Mouse (Mus musculus) heart, embryonic 13.5 days (tissue): ENCODE data around the gene Nrcam. TPM values are rescaled to one million over a fixed set of nuclear protein-coding genes. Genes with fewer than 3 reads are reported as not detected.

Source experiments
- ATAC-seq: fragments of 200-750 bp; cut with Nextera tagmentation; 2 replicates; pipeline ENCODE4 v1.8.0; 2017; ENCODE audit warnings: moderate TSS enrichment; ENCODE audit not compliant: insufficient number of reproducible peaks, low FRiP score, low TSS enrichment; ENCODE audit errors: extremely low read depth
- H3K27ac ChIP-seq: fragments of 300-500 bp; sonication (generic); replicated peaks from 2 replicates; pipeline ENCODE4 v1.5.1; 2015; ENCODE audit warnings: moderate library complexity, mild to moderate bottlenecking, inconsistent platforms
- H3K27me3 ChIP-seq: fragments of 300-500 bp; sonication (generic); replicated peaks from 2 replicates; pipeline ENCODE4 v1.6.1; 2015; ENCODE audit warnings: mild to moderate bottlenecking, inconsistent platforms
- H3K36me3 ChIP-seq: fragments of 300-500 bp; sonication (generic); 2 replicates; pipeline ENCODE4 v1.6.1; 2015; ENCODE audit warnings: mild to moderate bottlenecking, inconsistent platforms
- H3K4me1 ChIP-seq: fragments of 300-500 bp; sonication (generic); 2 replicates; pipeline ENCODE4 v1.6.1; 2015; ENCODE audit warnings: inconsistent platforms
- H3K4me2 ChIP-seq: fragments of 300-500 bp; sonication (generic); 2 replicates; pipeline ENCODE4 v1.6.1; 2015; ENCODE audit warnings: inconsistent platforms, mild to moderate bottlenecking, moderate library complexity
- H3K4me3 ChIP-seq: fragments of 300-500 bp; sonication (generic); 2 replicates; pipeline ENCODE4 v1.5.1; 2015; ENCODE audit warnings: moderate library complexity, mild to moderate bottlenecking, inconsistent platforms
- H3K9ac ChIP-seq: fragments of 300-500 bp; sonication (generic); 2 replicates; pipeline ENCODE4 v1.6.1; 2015; ENCODE audit warnings: inconsistent platforms, mild to moderate bottlenecking, moderate library complexity
- H3K9me3 ChIP-seq: fragments of 300-500 bp; sonication (generic); 2 replicates; pipeline ENCODE4 v1.6.1; 2016; ENCODE audit warnings: inconsistent platforms
- WGBS: fragments of 180-500 bp; shearing (Covaris S2); methylation state at CpG from one replicate; pipeline ENCODE4 v1.1.7; 2015; ENCODE audit warnings: mixed read lengths; 5-methylcytosine and 5-hydroxymethylcytosine counted together
- polyA plus RNA-seq: library from polyadenylated mRNA; unstranded; fragments of >200 nt; fragmentation: Nextera tagmentation; extraction: Ambion mirVana; gene quantifications from 2 replicates; pipeline ENCODE4 v1.2.1, GENCODE M21; 2015

The Nrcam gene
- polyA plus RNA-seq, 1 experiment from 2014 or later, result 1.1 TPM

GRCm38 (mm10) chr12:44327452-44327851 lies 1.2 kb upstream of the Nrcam start:
- peaks cover 41% of the 10 kb centered on the region for H3K27me3 ChIP-seq
- no peak overlapping the region for H3K4me2 ChIP-seq
- no peaks in the 10 kb centered on the region for H3K36me3 ChIP-seq
- no peak overlapping the region for H3K27ac ChIP-seq
- 37% methylated on average over 6 of the region's 6 CpGs for WGBS
- no peak overlapping the region for H3K9ac ChIP-seq
- no peaks in the 10 kb centered on the region for H3K9me3 ChIP-seq
- no peak overlapping the region for H3K4me3 ChIP-seq
- H3K4me1 ChIP-seq, result peaks cover 13% of the 10 kb centered on the region
- ATAC-seq, result no peak

- H3K4me1 ChIP-seq, result peaks cover 13% of the 10 kb centered on the region
- peak overlapping the region; percentile 72 for H3K4me3 ChIP-seq
- H3K9ac ChIP-seq, result peak overlapping the region; percentile 80
- ATAC-seq, result peak; percentile 39; the same call in 1 of the 2 replicates
- no peaks in the 10 kb centered on the region for H3K9me3 ChIP-seq
- H3K27me3 ChIP-seq, result peaks cover 41% of the 10 kb centered on the region
- H3K36me3 ChIP-seq, result no peaks in the 10 kb centered on the region
- H3K27ac ChIP-seq, result no peak overlapping the region
- peak overlapping the region; percentile 100 for H3K4me2 ChIP-seq
- under 1% methylated on average over 61 of the region's 61 CpGs for WGBS
Measured at GRCm38 (mm10) chr12:44329316-44330215, 881 bp downstream of the Nrcam start.

GRCm38 (mm10) chr12:44330216-44330719 lies 1.6 kb downstream of the Nrcam start:
- H3K27me3 ChIP-seq, result peaks cover 41% of the 10 kb centered on the region
- no peak for ATAC-seq
- H3K4me2 ChIP-seq, result peak overlapping the region; percentile 100
- H3K4me1 ChIP-seq, result peaks cover 13% of the 10 kb centered on the region
- H3K36me3 ChIP-seq, result no peaks in the 10 kb centered on the region
- H3K27ac ChIP-seq, result no peak overlapping the region
- peak overlapping the region; percentile 80; the same call in 1 of the 2 replicates for H3K9ac ChIP-seq
- no peaks in the 10 kb centered on the region for H3K9me3 ChIP-seq
- 3% methylated on average over 9 of the region's 9 CpGs for WGBS
- H3K4me3 ChIP-seq, result peak overlapping the region; percentile 72

- no peaks in the 10 kb centered on the region for H3K36me3 ChIP-seq
- H3K4me2 ChIP-seq, result no peak overlapping the region
- WGBS, result 85% methylated on average over 2 of the region's 2 CpGs
- no peaks in the 10 kb centered on the region for H3K9me3 ChIP-seq
- H3K4me3 ChIP-seq, result no peak overlapping the region
- peaks cover 2% of the 10 kb centered on the region for H3K27me3 ChIP-seq
- H3K9ac ChIP-seq, result no peak overlapping the region
- H3K4me1 ChIP-seq, result no peaks in the 10 kb centered on the region
- ATAC-seq, result no peak
- no peak overlapping the region for H3K27ac ChIP-seq
Measured at GRCm38 (mm10) chr12:44337136-44337640, 8.5 kb downstream of the Nrcam start.

- no peak overlapping the region for H3K9ac ChIP-seq
- no peak for ATAC-seq
- 61% methylated on average over 8 of the region's 8 CpGs for WGBS
- no peaks in the 10 kb centered on the region for H3K9me3 ChIP-seq
- H3K4me1 ChIP-seq, result no peaks in the 10 kb centered on the region
- H3K4me3 ChIP-seq, result no peak overlapping the region
- no peak overlapping the region for H3K27ac ChIP-seq
- no peaks in the 10 kb centered on the region for H3K27me3 ChIP-seq
- H3K36me3 ChIP-seq, result no peaks in the 10 kb centered on the region
- no peak overlapping the region for H3K4me2 ChIP-seq
Measured at GRCm38 (mm10) chr12:44338195-44338622, 9.5 kb downstream of the Nrcam start.

- no peaks in the 10 kb centered on the region for H3K36me3 ChIP-seq
- no peaks in the 10 kb centered on the region for H3K27me3 ChIP-seq
- H3K4me2 ChIP-seq, result no peak overlapping the region
- H3K4me3 ChIP-seq, result no peak overlapping the region
- H3K9ac ChIP-seq, result no peak overlapping the region
- no peak for ATAC-seq
- H3K27ac ChIP-seq, result no peak overlapping the region
- WGBS, result 60% methylated on average over 6 of the region's 6 CpGs
- H3K9me3 ChIP-seq, result no peaks in the 10 kb centered on the region
- H3K4me1 ChIP-seq, result no peaks in the 10 kb centered on the region
Measured at GRCm38 (mm10) chr12:44344075-44344474, 15.4 kb downstream of the Nrcam start.

GRCm38 (mm10) chr12:44345251-44345650 lies 16.6 kb downstream of the Nrcam start:
- Histone ChIP-seq H3K4me1 (no peaks in the 10 kb centered on the region), H3K9me3 (no peaks in the 10 kb centered on the region), H3K4me2 (no peak overlapping the region), H3K27ac (no peak overlapping the region), H3K27me3 (no peaks in the 10 kb centered on the region), H3K9ac (no peak overlapping the region), H3K36me3 (no peaks in the 10 kb centered on the region), H3K4me3 (no peak overlapping the region)
- no peak for ATAC-seq
- WGBS, result 67% methylated on average over 5 of the region's 5 CpGs

GRCm38 (mm10) chr12:44346143-44346542 lies 17.5 kb downstream of the Nrcam start:
- no peaks in the 10 kb centered on the region for H3K9me3 ChIP-seq
- 72% methylated on average over 3 of the region's 3 CpGs for WGBS
- no peaks in the 10 kb centered on the region for H3K27me3 ChIP-seq
- no peak overlapping the region for H3K4me2 ChIP-seq
- H3K4me1 ChIP-seq, result no peaks in the 10 kb centered on the region
- no peaks in the 10 kb centered on the region for H3K36me3 ChIP-seq
- no peak overlapping the region for H3K9ac ChIP-seq
- ATAC-seq, result no peak
- no peak overlapping the region for H3K27ac ChIP-seq
- no peak overlapping the region for H3K4me3 ChIP-seq

GRCm38 (mm10) chr12:44355116-44355515 lies 26.4 kb downstream of the Nrcam start:
- ATAC-seq, result no peak
- no peaks in the 10 kb centered on the region for H3K27me3 ChIP-seq
- no peak overlapping the region for H3K9ac ChIP-seq
- no peaks in the 10 kb centered on the region for H3K4me1 ChIP-seq
- H3K27ac ChIP-seq, result no peak overlapping the region
- H3K4me3 ChIP-seq, result no peak overlapping the region
- WGBS, result 74% methylated on average over 4 of the region's 4 CpGs
- no peaks in the 10 kb centered on the region for H3K9me3 ChIP-seq
- H3K36me3 ChIP-seq, result no peaks in the 10 kb centered on the region
- H3K4me2 ChIP-seq, result no peak overlapping the region

GRCm38 (mm10) chr12:44357460-44357859 lies 28.8 kb downstream of the Nrcam start:
- no peak overlapping the region for H3K9ac ChIP-seq
- ATAC-seq, result no peak
- no peaks in the 10 kb centered on the region for H3K27me3 ChIP-seq
- H3K36me3 ChIP-seq, result no peaks in the 10 kb centered on the region
- WGBS, result 55% methylated on average over 3 of the region's 3 CpGs
- H3K9me3 ChIP-seq, result no peaks in the 10 kb centered on the region
- no peaks in the 10 kb centered on the region for H3K4me1 ChIP-seq
- no peak overlapping the region for H3K27ac ChIP-seq
- H3K4me3 ChIP-seq, result no peak overlapping the region
- no peak overlapping the region for H3K4me2 ChIP-seq

- H3K36me3 ChIP-seq, result no peaks in the 10 kb centered on the region
- 75% methylated on average over 1 of the region's 1 CpGs for WGBS
- H3K9me3 ChIP-seq, result no peaks in the 10 kb centered on the region
- no peak overlapping the region for H3K27ac ChIP-seq
- H3K4me2 ChIP-seq, result no peak overlapping the region
- ATAC-seq, result no peak
- no peak overlapping the region for H3K4me3 ChIP-seq
- H3K9ac ChIP-seq, result no peak overlapping the region
- no peaks in the 10 kb centered on the region for H3K27me3 ChIP-seq
- H3K4me1 ChIP-seq, result no peaks in the 10 kb centered on the region
Measured at GRCm38 (mm10) chr12:44357881-44358280, 29.2 kb downstream of the Nrcam start.
